Mouse (Mus musculus) kidney, postnatal 25 days (tissue): ENCODE measurements around the gene Prr12.

ENCODE experiments used
- DNase-seq, 2 experiments: peaks; one replicate each; pipeline ENCODE4 v3.0.0; 2021; ENCODE audit warnings: mixed read lengths in 2 of 2

Prr12 gene

DNA sequence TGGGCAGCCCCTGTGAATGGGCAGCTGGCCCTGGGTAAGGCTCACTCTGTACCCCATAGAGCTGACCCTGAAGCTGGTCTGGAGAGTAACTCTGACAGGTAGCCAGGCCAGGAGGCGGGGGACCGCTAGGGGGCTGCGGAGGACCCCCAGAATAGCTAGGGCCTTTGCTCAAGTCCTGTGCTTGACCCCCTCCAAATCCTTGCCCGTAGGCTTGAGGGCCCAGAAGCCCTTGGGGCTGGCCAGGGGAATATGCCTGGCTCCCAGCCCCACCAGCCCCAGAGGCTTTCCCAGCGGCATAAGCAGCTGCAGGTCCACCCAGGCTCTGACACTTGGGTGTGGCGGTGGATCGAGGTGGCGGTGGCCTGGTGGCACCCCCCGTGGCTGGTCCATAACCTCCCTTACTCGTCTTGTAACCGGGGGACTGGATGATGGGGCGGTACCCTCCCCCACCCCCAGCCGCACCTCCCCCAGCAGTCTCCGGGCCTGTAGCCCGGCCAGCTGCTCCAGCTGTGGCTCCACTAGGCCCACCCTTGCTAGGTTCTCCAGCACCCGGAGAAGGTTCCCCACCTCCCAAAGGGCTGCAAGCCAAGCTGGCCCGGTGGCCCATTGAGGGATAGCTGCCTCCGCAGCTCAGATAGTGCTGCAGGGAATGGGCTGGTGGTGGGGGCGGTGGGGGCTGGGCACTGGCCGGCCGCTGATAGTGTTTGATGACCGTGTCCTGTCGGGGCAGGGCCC, 3.6 kb downstream of the Prr12 start:
- no peak for DNase-seq

- peak in 1 of 2 experiments; percentile 37 for DNase-seq
Measured at GRCm38 (mm10) chr7:45048001-45048890, 4.4 kb downstream of the Prr12 start.

DNA sequence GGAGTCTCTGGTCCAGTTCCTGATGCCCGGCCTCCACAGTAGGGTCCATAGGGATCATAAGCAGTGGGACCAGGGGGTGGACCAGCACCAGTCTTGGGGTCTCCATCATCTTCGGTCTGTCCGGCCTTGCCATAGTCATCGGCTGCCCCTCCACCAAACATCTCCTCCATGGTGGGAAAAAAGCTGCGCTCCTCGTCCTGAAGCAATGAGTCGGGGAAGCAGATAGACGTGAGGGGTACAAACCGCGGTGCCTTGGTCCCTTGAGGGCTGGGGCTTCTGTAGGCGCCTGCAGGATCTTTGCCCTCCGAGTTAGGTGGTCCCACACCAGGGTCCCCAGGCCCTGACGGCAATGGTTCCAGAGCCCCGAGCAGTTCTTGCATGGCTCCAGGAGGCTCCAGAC, 5.2 kb downstream of the Prr12 start:
- DNase-seq = no peak

DNA sequence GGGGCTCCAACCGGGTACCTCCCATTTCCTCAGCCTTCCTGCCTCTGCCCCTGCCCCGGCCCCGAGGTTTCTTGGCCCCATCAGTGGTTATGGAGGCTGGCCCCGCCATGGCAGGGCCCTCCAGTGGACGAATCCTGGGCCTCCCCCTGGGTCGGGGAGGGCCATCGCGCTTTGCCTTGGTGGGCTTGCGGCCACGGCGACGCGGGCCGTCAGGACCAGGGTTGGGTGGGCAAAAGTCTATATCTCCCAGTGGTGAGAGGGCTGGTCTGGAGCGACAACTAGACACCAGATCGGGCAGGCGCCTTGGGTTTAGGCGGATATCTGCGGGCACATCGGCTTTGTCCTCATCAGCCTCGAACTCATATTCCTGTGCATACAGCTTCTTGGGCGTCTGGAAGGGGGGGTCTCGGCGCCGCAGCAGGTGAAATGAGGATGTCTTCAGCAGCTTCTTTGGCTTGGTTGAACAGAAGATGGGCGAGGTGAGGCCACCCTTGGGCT, 5.8 kb downstream of the Prr12 start:
- DNase-seq = no peak

DNA sequence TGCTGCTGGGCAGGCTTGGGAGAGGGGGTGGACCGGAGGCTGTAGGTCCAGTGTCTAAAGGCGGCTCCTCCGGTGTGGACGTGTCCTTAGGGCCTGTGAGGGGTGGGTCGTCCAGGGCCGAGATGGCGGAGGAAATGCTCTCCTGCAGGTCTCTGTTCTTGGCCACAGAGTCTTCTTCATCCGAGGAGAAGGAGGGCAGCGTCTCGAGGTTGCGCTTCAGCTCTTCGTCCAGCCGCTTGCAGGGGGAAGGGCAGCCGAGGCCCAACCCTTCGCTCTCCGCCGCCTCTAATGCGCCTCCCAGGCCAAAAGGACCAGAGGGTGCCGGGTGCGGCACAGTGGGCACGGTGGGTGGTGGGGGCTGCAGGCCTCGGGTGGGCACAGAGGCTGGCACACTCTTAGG, 6.9 kb downstream of the Prr12 start:
- DNase-seq = no peak

DNA sequence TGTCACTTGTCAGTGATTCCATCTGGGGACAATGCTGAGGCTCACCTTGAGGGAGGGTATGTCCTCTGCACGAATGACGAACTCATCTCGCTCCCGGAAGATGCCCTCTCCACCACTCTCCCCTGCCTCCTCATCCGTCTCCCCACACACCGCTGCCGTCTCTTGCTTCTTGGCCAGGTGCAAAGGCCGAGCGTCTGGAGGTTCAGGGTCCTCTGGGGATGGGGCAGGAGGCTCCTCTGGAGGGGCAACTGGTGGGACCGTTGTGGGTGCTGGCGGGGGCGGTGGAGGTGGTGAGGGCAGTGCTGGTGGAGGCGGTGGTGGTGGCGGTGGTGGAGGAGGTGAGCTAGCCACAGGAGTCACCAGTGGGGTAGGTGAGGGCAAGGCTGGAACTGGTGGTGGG, 9.4 kb downstream of the Prr12 start:
- no peak for DNase-seq

DNA sequence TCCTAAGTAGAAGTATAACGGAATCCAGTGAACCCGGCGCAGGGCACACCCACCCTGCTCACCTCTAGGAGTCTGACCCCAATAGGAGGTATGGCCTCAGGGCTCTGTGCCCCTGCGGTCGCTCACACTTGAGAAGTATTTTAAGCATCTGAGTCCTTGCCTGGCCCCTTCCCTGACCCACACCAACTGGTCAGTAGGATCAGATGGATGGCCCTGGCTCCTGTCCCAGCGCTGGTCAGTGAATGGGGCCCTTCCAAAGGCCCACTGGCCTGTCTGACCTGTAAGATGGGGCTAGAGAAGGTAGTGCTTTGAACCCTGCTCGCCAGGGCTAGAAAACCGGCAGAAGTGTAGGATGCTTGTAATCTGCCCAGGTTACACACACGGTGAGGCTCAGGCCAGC, 11.8 kb downstream of the Prr12 start:
- no peak for DNase-seq

DNA sequence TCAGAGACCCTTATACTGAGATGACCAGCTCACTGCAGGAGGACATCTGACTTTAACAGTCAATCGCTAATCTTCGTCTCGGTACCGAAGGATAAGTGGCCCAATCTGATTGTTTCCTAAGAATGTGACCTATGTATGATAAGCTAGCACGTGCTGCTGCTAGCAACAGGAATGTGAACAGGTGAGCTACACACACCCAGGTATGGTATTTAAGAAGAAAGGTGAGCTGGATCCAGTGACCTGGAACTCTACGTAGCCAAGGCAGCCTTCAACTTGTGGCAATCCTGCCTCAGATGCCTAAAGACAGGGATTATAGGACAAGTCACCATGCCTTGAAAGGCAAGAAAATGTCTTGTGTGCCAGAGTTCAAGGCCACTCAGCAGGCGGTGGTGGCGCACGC, 14.3 kb downstream of the Prr12 start:
- no peak for DNase-seq

GRCm38 (mm10) chr7:45037720-45038361, 14.8 kb downstream of the Prr12 start:
- peak; percentile 69 to 72 for DNase-seq

- DNase-seq = no peak
Measured at GRCm38 (mm10) chr7:45036702-45037101, 16.0 kb downstream of the Prr12 start.

DNA sequence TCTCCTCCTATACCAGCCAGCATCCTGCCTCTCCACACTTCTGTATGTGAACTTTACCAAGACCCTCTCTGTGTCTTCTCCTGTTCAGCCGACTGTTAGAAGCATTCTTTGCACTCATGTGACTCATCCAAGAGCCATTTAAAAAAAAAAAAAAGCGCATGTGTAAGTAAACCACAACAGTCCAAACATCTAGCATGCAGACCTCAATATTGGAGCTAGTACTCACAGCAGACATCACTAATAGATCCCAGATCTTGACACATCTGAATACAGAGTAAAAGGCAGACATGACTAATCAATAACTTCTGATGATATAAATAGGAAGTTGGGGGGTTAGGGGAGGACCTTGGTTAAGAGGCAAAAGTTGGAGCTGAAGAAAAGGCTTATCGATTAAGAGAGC, 17.1 kb downstream of the Prr12 start:
- DNase-seq = no peak

DNA sequence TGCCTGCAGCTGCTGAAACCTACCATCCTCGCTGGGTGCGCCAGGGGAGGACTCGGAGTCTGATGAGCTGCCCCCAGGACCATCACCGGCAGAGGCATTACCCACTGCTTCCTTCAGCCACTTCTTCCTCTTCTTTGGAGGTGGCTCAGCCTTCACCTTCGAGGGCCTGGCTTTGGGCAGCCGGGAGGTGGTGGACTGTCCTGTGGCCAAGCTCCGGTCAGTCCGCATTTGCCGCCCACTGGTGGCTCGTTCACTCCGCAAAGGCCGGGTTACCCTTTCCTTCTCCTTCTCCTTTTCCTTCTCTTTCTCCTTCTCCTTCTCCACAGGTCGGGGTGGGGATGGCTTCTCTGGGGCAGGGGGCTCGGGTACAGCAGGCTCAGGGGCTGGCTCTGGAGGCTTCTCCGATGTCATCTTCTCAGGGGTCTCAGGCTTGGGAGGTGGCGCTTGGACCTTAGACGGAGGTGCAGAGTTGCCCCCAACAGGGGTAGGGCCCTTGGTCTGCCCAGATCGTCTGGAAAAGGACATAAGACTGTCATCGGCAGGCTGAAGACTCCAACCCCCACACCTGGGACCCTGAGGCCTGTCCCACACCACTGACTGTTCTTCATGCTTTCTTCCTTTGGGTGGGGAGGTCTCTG, 18.8 kb downstream of the Prr12 start:
- DNase-seq = no peak

GRCm38 (mm10) chr7:45030857-45031256, 21.8 kb downstream of the Prr12 start:
- no peak for DNase-seq

- DNase-seq = peak in 1 of 2 experiments; percentile 23
Measured at GRCm38 (mm10) chr7:45029995-45030394, 22.7 kb downstream of the Prr12 start.

- no peak for DNase-seq
Measured at GRCm38 (mm10) chr7:45028351-45028750, 24.3 kb downstream of the Prr12 start.

GRCm38 (mm10) chr7:45027761-45028160, 24.9 kb downstream of the Prr12 start:
- no peak for DNase-seq

DNA sequence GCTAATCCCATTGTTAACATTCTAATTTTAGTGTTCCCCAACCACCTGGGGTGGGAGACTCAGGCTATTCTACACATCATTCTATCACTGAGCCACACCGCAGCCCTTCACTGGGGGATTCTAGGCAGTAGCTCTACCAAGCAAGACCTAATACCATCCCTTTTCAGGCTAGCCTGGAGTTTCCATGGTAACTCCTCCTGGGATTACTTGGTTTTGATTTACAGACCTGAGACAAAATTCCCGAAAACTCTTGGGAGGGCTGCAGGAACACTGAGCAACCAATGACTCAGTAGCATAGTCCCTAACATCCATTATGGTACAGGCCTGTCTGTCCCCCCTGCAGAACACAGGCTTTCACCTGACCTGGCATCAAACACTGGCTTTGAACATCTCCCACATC, 26.4 kb downstream of the Prr12 start:
- no peak for DNase-seq

DNA sequence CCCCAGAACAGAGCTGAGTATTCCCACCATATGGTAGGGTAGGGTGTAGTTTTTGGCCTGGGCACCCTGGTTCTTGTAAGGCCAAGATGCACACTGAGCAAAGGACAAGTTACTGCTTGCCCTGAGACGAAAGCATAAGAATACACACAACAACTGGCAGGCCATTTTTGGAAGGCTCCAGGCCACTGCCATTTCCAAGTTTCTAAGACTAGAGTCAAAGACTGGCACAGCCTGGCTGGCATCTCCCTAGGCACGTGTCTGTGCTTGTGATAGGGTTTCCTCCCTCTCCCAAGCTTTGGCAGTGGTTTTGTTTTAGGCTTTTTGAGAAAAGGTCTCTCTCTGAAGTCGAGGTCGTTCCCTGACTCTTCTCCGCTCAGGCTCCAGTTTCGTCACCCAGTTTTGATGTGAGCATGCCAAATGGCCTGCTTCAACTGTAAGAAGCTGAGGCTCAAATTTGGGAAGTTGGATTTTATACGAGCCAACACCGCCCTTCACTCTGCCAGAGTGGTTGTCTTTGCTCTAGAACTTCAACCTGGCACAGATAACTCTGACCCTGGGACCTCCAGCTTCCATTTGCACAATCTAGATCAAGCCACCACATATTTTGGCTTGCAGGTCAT, 27.0 kb downstream of the Prr12 start:
- DNase-seq = peak in 1 of 2 experiments; percentile 36

DNA sequence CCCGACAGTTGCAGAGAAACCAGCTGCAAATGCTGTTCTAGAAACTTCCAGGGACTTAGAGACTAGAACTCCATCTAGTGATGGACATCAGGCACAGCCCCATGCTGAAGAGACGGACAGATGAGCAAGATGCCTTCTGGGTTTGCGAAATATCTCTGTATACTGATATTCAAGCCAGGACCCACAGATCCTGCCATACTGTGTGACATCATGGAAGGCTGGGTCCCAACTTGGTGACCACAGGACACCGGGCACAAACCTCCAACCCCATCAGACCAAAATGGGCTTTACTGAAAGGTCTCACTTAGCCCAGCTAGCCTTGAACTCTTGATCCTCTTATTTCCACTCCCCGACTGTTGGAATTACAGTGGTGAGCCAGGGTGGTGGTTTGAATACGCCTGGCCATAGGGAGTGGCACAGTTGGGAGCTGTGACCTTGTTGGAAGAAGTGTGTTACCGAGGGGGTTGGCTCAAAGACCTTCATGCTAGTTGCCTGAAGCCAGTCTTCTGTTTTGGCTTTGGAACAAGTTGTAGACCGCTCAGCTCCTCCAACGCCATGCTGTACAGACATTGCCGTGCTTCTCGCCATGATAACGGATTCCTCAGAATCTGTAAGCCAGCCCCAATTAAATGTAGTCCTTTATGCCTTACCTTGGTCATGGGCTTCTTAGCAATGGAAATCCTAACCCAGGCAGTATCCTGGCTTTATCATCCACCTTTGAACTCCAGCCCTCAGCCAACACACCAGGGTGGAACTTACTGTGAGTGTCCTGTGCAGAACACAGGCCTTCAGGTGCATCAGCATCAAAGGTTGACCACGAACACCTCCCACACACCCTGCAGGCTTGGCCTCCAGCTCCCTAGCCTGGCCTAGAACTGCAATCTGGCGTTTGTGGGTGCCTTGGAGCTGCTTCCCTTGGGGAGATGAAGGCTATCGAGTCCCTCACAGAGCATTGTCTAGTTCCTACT, 28.1 kb downstream of the Prr12 start:
- DNase-seq = peak in 1 of 2 experiments; percentile 31

DNA sequence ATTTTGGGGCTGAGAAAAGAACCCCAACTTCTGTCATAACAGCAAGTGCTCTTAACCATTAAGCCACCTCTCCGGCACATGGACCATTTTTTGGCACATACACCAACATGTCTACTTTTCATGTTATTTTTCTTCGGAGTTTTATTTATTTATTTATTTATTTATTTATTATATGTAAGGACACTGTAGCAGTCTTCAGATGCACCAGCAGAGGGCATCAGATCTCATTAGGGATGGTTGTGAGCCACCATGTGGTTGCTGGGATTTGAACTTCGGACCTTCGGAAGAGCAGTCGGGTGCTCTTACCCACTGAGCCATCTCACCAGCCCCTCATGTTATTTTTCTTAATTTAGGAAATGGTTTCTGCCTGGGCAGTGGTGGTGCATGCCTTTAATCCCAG, 29.0 kb downstream of the Prr12 start:
- DNase-seq = peak in 1 of 2 experiments; percentile 41

DNA sequence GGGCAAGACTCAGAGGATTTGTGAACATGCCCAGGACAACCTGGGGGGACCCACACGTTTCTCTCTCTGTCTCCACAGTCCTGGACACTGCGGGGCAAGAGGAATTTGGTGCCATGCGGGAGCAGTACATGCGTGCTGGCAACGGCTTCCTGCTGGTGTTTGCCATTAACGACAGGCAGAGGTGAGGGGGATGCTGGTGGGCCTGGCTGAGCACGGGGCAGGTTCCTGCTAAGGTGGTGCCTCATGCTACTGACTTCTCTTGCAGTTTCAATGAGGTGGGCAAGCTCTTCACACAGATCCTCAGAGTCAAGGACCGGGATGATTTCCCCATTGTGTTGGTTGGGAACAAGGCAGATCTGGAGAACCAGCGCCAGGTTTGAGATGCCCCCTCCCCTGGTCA, 32.5 kb downstream of the Prr12 start:
- peak in 1 of 2 experiments; percentile 36 for DNase-seq
